Mouse (Mus musculus) heart, postnatal 0 days (tissue): ENCODE data around the gene L3mbtl3. TPM values are rescaled to one million over a fixed set of nuclear protein-coding genes. Genes with fewer than 3 reads are reported as not detected.

Experiments
- ATAC-seq: fragments of 200-750 bp; cut with Nextera tagmentation; 2 replicates; pipeline ENCODE4 v1.8.0; 2017; ENCODE audit warnings: low read depth, moderate number of reproducible peaks, moderate library complexity; ENCODE audit not compliant: insufficient read depth
- DNase-seq: peaks from one replicate; pipeline ENCODE4 v3.0.0-alpha.2; 2016; ENCODE audit warnings: low spot score
- H3K27ac ChIP-seq: fragments of 300-500 bp; sonication (generic); 2 replicates; pipeline ENCODE4 v1.5.1; 2014; ENCODE audit warnings: low read depth, mild to moderate bottlenecking
- H3K27me3 ChIP-seq: fragments of 300-500 bp; sonication (generic); 2 replicates; pipeline ENCODE4 v1.6.1; 2014; ENCODE audit warnings: low read length, mixed read lengths; ENCODE audit not compliant: control insufficient read depth, insufficient read depth
- H3K36me3 ChIP-seq: fragments of 300-500 bp; sonication (generic); replicated peaks from 2 replicates; pipeline ENCODE4 v1.6.1; 2014; ENCODE audit warnings: low read length, mixed read lengths; ENCODE audit not compliant: control insufficient read depth, insufficient read depth
- H3K4me1 ChIP-seq: fragments of 300-500 bp; sonication (generic); 2 replicates; pipeline ENCODE4 v1.6.1; 2014; ENCODE audit warnings: antibody characterized with exemption; ENCODE audit not compliant: control insufficient read depth, insufficient read depth
- H3K4me2 ChIP-seq: fragments of 300-500 bp; sonication (generic); 2 replicates; pipeline ENCODE4 v1.6.1; 2014; ENCODE audit warnings: low read depth, mild to moderate bottlenecking, low read length, moderate library complexity
- H3K4me3 ChIP-seq: fragments of 300-500 bp; sonication (generic); 2 replicates; pipeline ENCODE4 v1.5.1; 2014; ENCODE audit warnings: low read depth, low read length
- H3K9ac ChIP-seq: fragments of 300-500 bp; sonication (generic); replicated peaks from 2 replicates; pipeline ENCODE4 v1.6.1; 2014; ENCODE audit warnings: low read depth, low read length, mixed read lengths
- H3K9me3 ChIP-seq: fragments of 300-500 bp; sonication (generic); replicated peaks from 2 replicates; pipeline ENCODE4 v1.6.1; 2016; ENCODE audit warnings: low read length; ENCODE audit not compliant: control insufficient read depth
- CTCF ChIP-seq: IDR thresholded peaks from 2 replicates; pipeline ENCODE4 v1.5.1; 2016; ENCODE audit warnings: antibody characterized with exemption, control low read depth, low read depth
- EP300 ChIP-seq: IDR thresholded peaks from 2 replicates; pipeline ENCODE4 v1.6.1; 2016; ENCODE audit warnings: antibody characterized with exemption, low read depth
- WGBS: fragments of 180-500 bp; shearing (Covaris S2); extraction: QIAGEN DNeasy Blood & Tissue Kit; methylation state at CpG from one replicate; pipeline ENCODE4 v1.1.7; 2014; 5-methylcytosine and 5-hydroxymethylcytosine counted together
- polyA plus RNA-seq: library from polyadenylated mRNA; unstranded; fragments of >200 nt; fragmentation: Nextera tagmentation; extraction: Ambion mirVana; gene quantifications from 2 replicates; pipeline ENCODE4 v1.2.1, GENCODE M21; 2015
- total RNA-seq: library from RNA; depleted of rRNA; stranded (reverse); fragments of >200 nt; gene quantifications from 2 replicates; pipeline ENCODE4 v1.2.3, GENCODE M21; 2014; ENCODE audit warnings: low replicate concordance

L3mbtl3 gene
- total and polyA plus RNA-seq, 2 experiments from 2014 or later, result 5.2 to 9.7 TPM

GRCm38 (mm10) chr10:26259908-26260307, 115.9 kb downstream of the L3mbtl3 start:
- H3K4me3 ChIP-seq, result no peak overlapping the region
- no peak for ATAC-seq
- TF ChIP-seq EP300 (no peak), CTCF (no peak)
- H3K9me3 ChIP-seq, result no peaks in the 10 kb centered on the region
- no peak overlapping the region for H3K9ac ChIP-seq
- H3K36me3 ChIP-seq, result no peaks in the 10 kb centered on the region
- H3K27ac ChIP-seq, result no peak overlapping the region
- no peak for DNase-seq
- no peak overlapping the region for H3K4me2 ChIP-seq
- no peaks in the 10 kb centered on the region for H3K4me1 ChIP-seq
- no peaks in the 10 kb centered on the region for H3K27me3 ChIP-seq
- whole genome bisulfite sequencing, result 55% methylated on average over 4 of the region's 4 CpGs

DNA sequence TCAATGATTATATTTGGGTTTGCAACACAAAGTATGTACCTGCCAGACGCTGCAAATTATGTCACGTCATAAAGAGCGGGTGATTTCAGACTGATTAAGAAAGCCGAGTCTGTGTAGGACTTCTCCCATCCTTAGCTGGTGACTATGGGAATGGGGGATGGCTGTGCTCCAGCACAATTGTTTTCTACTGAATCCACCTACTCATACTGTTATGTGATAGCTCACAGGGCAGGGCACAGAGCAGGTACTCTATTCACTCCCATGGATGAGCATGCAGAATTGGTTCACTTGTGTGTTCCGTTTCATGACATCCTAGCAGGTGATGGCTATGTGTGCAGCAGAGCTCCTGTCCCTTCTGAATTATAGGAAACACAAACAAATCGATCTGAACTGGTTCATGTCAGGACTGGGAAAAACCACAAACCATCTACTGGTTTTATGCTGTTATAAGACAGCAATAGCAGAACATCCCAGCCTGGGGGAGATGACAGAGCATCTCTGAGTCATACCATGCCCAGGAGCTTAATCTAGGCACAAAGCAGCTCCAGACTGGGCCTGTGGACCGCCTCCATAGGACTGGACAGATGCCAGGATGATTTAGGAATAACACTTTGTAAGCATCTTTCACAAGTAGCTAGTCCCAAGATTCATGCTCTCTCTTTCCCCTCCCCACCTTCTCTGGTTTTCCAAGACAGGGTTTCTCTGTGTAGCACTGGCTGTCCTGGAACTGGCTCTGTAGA, 126.2 kb downstream of the L3mbtl3 start:
- Histone ChIP-seq H3K4me1 (no peaks in the 10 kb centered on the region), H3K27ac (no peak overlapping the region), H3K4me2 (no peak overlapping the region), H3K27me3 (no peaks in the 10 kb centered on the region), H3K4me3 (no peak overlapping the region), H3K9me3 (no peaks in the 10 kb centered on the region), H3K9ac (no peak overlapping the region), H3K36me3 (no peaks in the 10 kb centered on the region)
- 71% methylated on average over 7 of the region's 7 CpGs for WGBS
- no peak for ATAC-seq
- DNase-seq, result no peak
- TF ChIP-seq CTCF, result no peak
- no peak for TF ChIP-seq EP300

DNA sequence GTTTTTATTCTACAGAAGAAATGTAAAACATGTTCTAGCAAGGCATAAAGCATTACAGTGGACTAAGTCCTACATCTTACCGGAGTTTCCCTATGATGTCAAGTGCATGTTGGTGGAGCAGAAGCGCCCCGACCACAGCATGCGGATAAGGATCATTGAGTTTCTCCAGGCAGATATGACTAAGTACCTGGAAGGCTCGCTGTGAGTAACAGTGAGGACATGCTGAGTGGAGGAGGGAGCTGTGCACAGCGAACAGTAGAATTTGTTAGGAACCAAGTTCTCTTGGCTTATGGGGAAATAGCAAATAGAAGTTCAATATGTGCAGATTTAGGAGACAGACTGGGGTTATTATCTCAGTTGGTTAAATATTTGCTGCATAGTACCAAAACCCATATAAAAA, 131.3 kb downstream of the L3mbtl3 start:
- no peaks in the 10 kb centered on the region for H3K36me3 ChIP-seq
- DNase-seq (no peak), ATAC-seq (no peak)
- H3K27me3 ChIP-seq, result no peaks in the 10 kb centered on the region
- TF ChIP-seq EP300 (no peak), CTCF (no peak)
- no peaks in the 10 kb centered on the region for H3K4me1 ChIP-seq
- no peak overlapping the region for H3K27ac ChIP-seq
- no peaks in the 10 kb centered on the region for H3K9me3 ChIP-seq
- no peak overlapping the region for H3K4me2 ChIP-seq
- WGBS, result 77% methylated on average over 6 of the region's 6 CpGs
- no peak overlapping the region for H3K9ac ChIP-seq
- no peak overlapping the region for H3K4me3 ChIP-seq

DNA sequence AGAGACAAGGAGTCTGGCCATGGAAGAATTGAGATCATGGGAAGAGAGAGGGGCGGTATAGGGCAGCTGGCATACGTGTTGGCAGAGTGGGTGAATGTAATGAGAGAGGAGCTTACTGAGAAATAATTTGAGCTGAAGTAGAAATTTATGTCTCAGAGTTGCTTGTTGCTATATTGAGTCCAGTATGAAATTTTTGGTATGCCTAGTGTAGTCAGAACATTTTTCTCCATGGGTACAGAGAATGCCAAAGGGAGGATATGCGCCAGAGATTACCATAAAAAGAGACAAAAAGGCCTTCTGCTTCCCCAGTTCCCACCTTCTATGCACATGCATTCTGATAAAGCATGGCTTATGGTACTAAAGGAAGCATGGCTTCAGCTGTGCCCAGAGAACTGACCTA, 132.6 kb downstream of the L3mbtl3 start:
- WGBS, result 79% methylated on average over 3 of the region's 3 CpGs
- no peaks in the 10 kb centered on the region for H3K9me3 ChIP-seq
- no peak for ATAC-seq

DNA sequence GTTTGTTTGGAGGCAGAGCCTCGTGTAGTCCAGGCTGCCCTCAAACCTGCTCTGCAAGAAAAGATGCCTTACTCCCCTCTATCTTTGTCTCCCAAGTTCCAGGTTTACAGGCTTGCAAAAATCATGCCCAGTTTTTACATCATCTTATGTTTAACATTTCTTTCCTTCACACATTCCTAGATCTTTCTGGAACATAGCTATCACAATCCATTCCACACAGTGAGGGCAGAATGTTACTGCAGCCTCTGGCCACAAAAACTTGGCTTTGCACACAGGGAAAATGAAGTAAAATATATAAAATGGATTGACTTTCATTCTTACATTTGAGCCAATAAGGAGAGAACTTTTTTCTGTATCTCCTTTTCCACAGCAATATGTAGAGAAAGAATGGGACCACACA, 136.7 kb downstream of the L3mbtl3 start:
- ATAC-seq, result no peak

More for the DNA sequence above, 132.6 kb downstream of the L3mbtl3 start:
- no peak overlapping the region for H3K4me2 ChIP-seq
- H3K4me1 ChIP-seq, result no peaks in the 10 kb centered on the region
- TF ChIP-seq CTCF (no peak), EP300 (no peak)
- H3K9ac ChIP-seq, result no peak overlapping the region
- no peak overlapping the region for H3K27ac ChIP-seq
- no peak for DNase-seq
- no peaks in the 10 kb centered on the region for H3K27me3 ChIP-seq
- no peak overlapping the region for H3K4me3 ChIP-seq
- H3K36me3 ChIP-seq, result no peaks in the 10 kb centered on the region

GRCm38 (mm10) chr10:26238559-26238958, 137.2 kb downstream of the L3mbtl3 start:
- H3K36me3 ChIP-seq, result no peaks in the 10 kb centered on the region
- no peak for TF ChIP-seq CTCF
- TF ChIP-seq EP300, result no peak
- ATAC-seq (no peak), DNase-seq (no peak)
- H3K4me1 ChIP-seq, result no peaks in the 10 kb centered on the region
- H3K4me3 ChIP-seq, result no peak overlapping the region
- H3K4me2 ChIP-seq, result no peak overlapping the region
- H3K9ac ChIP-seq, result no peak overlapping the region
- no peak overlapping the region for H3K27ac ChIP-seq
- H3K9me3 ChIP-seq, result no peaks in the 10 kb centered on the region
- WGBS, result 33% methylated on average over 4 of the region's 4 CpGs
- H3K27me3 ChIP-seq, result no peaks in the 10 kb centered on the region

More for the DNA sequence above, 136.7 kb downstream of the L3mbtl3 start:
- WGBS, result 64% methylated on average over 1 of the region's 1 CpGs
- Histone ChIP-seq H3K36me3 (no peaks in the 10 kb centered on the region), H3K4me3 (no peak overlapping the region), H3K27me3 (no peaks in the 10 kb centered on the region), H3K9me3 (no peaks in the 10 kb centered on the region), H3K4me2 (no peak overlapping the region), H3K4me1 (no peaks in the 10 kb centered on the region), H3K9ac (no peak overlapping the region), H3K27ac (no peak overlapping the region)
- DNase-seq, result no peak
- TF ChIP-seq CTCF (no peak), EP300 (no peak)
